In genomic region chr5:54313660-54314279, GRCm38 (mm10) we compare ENCODE assay signal across 23 mouse cellular contexts.
"Had no signal": no experiment of that assay in that cellular context is flagged by ENCODE, and none has a peak within 500 bp of the region (broad histone marks: within the 10 kb centered on the region; RNA-seq: fewer than 3 reads in every experiment).

No protein-coding gene starts in this region.

- H3K4me3 ChIP-seq: gastrocnemius, adult 2 months; heart, embryonic 10.5 days; heart, embryonic 12.5 days; hindbrain, embryonic 15.5 days; intestine, embryonic 15.5 days; limb, embryonic 13.5 days; limb, embryonic 15.5 days; liver, embryonic 12.5 days had no signal

- DNase-seq: gastrocnemius, adult 2 months; gastrocnemius, postnatal 10 days; gastrocnemius, postnatal 25 days; heart, adult 18-20 months; heart, postnatal 10 days; heart, postnatal 4 days; kidney, adult 18-20 months; kidney, adult 8-10 months; kidney, postnatal 14 days; kidney, postnatal 36 days; layer of hippocampus, adult 9-11 months; layer of hippocampus, postnatal 36 days; left cerebral cortex, postnatal 4 days had no signal

- H3K9ac ChIP-seq: heart, embryonic 12.5 days; hindbrain, embryonic 15.5 days; intestine, embryonic 15.5 days; limb, embryonic 13.5 days; limb, embryonic 15.5 days; liver, embryonic 12.5 days had no signal

- H3K9me3 ChIP-seq: heart, embryonic 10.5 days; hindbrain, embryonic 15.5 days; intestine, embryonic 15.5 days; limb, embryonic 13.5 days; limb, embryonic 15.5 days; liver, embryonic 12.5 days had no signal

- H3K4me2 ChIP-seq: heart, embryonic 12.5 days; hindbrain, embryonic 15.5 days; intestine, embryonic 15.5 days; limb, embryonic 13.5 days; limb, embryonic 15.5 days; liver, embryonic 12.5 days had no signal

- H3K36me3 ChIP-seq: heart, embryonic 10.5 days; heart, embryonic 12.5 days; hindbrain, embryonic 15.5 days; intestine, embryonic 15.5 days; limb, embryonic 13.5 days; limb, embryonic 15.5 days; liver, embryonic 12.5 days had no signal

- H3K27me3 ChIP-seq: heart, embryonic 12.5 days; hindbrain, embryonic 15.5 days; intestine, embryonic 15.5 days; limb, embryonic 13.5 days; limb, embryonic 15.5 days; liver, embryonic 12.5 days had no signal

- H3K4me1 ChIP-seq: heart, embryonic 10.5 days; heart, embryonic 12.5 days; hindbrain, embryonic 15.5 days; intestine, embryonic 15.5 days; limb, embryonic 13.5 days; limb, embryonic 15.5 days; liver, embryonic 12.5 days had no signal

- ATAC-seq: inflammation-experienced regulatory T-cells, adult 6 months; intestine, embryonic 15.5 days; intestine, postnatal 0 days; liver, embryonic 12.5 days had no signal

- H3K27ac ChIP-seq: gastrocnemius, adult 2 months; heart, embryonic 10.5 days; hindbrain, embryonic 15.5 days; intestine, embryonic 15.5 days; kidney, postnatal 0 days; limb, embryonic 13.5 days; limb, embryonic 15.5 days; liver, embryonic 12.5 days had no signal
